Comparison of ENCODE assay signal across 8 mouse cellular contexts in the genomic region with DNA sequence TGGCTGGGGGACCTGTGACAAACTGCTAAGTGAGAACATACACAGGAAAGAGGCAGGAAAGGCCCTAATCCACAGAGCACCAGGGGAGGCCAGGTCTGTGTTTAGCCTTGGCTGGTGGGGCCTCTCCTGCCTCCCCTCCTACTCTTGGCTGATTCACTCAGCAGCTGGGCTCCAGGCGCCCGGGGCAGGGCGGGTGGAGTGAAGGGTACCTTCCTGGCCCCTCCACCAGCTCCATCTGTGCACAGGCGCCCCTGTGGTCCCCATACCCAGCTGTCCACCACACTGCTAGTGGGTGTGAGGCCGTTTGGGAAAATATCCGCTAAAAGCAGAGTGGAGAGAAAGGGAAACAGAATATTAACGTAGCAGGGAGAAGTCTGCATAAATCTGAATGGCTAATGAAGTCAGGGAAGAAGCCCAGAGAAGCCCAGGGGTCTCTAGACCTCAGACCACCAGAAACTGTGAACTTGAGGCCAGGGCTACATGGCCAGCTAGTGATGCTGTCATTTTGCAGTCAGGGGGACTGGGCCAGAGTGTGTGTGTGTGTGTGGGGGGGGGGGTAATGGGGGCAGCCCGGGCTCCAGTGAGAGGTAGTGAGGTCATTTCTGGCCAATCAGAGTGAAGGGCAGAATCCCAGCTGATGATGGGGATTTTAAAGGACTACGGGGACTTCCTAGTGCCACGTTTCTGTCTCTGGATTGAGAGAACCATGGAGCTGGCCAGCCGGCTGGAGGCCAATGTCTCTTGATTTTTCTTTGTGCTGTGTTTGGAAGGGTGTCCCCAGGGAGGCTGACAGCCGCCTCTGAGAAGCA.
DNase-seq lines count a peak whose midpoint lies in the region; ATAC-seq and TF ChIP-seq lines count a peak whose summit lies in the region.

No protein-coding gene starts in this region.

- H3K9me3 ChIP-seq in kidney, embryonic 14.5 days (ENCODE audit: control insufficient read depth, low read length), result no peaks in the 10 kb centered on the region
- H3K9me3 ChIP-seq in forebrain, embryonic 11.5 days (ENCODE audit: control insufficient read depth, low read length), result no peaks in the 10 kb centered on the region

- WGBS in kidney, embryonic 14.5 days, result 6% methylated on average over 12 of the region's 12 CpGs
- WGBS in forebrain, embryonic 11.5 days, result 18% methylated on average over 12 of the region's 12 CpGs

- no peaks in the 10 kb centered on the region for H3K27me3 ChIP-seq in kidney, embryonic 14.5 days (ENCODE audit: control insufficient read depth, insufficient read depth, low read length)
- no peaks in the 10 kb centered on the region for H3K27me3 ChIP-seq in Patski
- no peaks in the 10 kb centered on the region for H3K27me3 ChIP-seq in forebrain, embryonic 11.5 days (ENCODE audit: control insufficient read depth, insufficient read depth, low read length)

- in situ Hi-C loops in Patski (cut with MboI; ENCODE audit: low pct_unique_long_range_greater_than_20kb), result no loop called here

- H3K4me2 ChIP-seq in kidney, embryonic 14.5 days (replicated peaks; ENCODE audit: low read depth, low read length), result peak overlapping the region; percentile 12; the same call in 1 of the 2 replicates
- peak overlapping the region; percentile 20; the same call in 1 of the 2 replicates for H3K4me2 ChIP-seq in forebrain, embryonic 11.5 days (ENCODE audit: low read depth, low read length, severe bottlenecking)

- no peak overlapping the region for H3K9ac ChIP-seq in kidney, embryonic 14.5 days (ENCODE audit: low read depth, low read length)
- peak overlapping the region; percentile 43; the same call in 1 of the 2 replicates for H3K9ac ChIP-seq in forebrain, embryonic 11.5 days (ENCODE audit: low read length)

- intact Hi-C loops in heart, postnatal 10 days (cut with DNase I), result no loop called here

- CTCF ChIA-PET in Patski (lab: Charles Lee), result interaction anchor here (1.1 to 1.3 kb wide), 2 partner anchors 19 to 83 kb away, joined by 3 read pairs; no protein-coding TSS in a partner anchor

- no peak for DNase-seq in kidney, adult 9 months
- peak; percentile 41 for DNase-seq in Patski (ENCODE audit: low read depth, low spot score)
- peak; percentile 66 for DNase-seq in forebrain, embryonic 11.5 days (ENCODE audit: low spot score)
- peak; percentile 69 to 75 for DNase-seq in heart, postnatal 10 days
- DNase-seq in lung, postnatal 10 days, result peak; percentile 76
- DNase-seq in skeletal muscle tissue, adult 2 months (ENCODE audit: low read depth, low spot score), result peak; percentile 57
- no peak for DNase-seq in cerebellum, postnatal 36 days

- no peak overlapping the region for H3K4me3 ChIP-seq in kidney, embryonic 14.5 days (ENCODE audit: low read length)
- no peak overlapping the region for H3K4me3 ChIP-seq in forebrain, embryonic 11.5 days (ENCODE audit: low read depth, low read length)

- ATAC-seq in kidney, embryonic 14.5 days (ENCODE audit: low FRiP score, low TSS enrichment), result peak; percentile 74
- ATAC-seq in Patski, result peak; percentile 53
- ATAC-seq in forebrain, embryonic 11.5 days (replicated peaks; ENCODE audit: low FRiP score), result peak; percentile 86

- peaks cover 19% of the 10 kb centered on the region for H3K4me1 ChIP-seq in kidney, embryonic 14.5 days (ENCODE audit: control insufficient read depth, insufficient read depth, low read length)
- peaks cover 10% of the 10 kb centered on the region for H3K4me1 ChIP-seq in forebrain, embryonic 11.5 days (replicated peaks; ENCODE audit: control insufficient read depth, insufficient read depth, low read length)

- no peak for TF ChIP-seq CTCF in Patski (IDR thresholded peaks at IDR 0.05)

- peak overlapping the region; percentile 76 for H3K27ac ChIP-seq in kidney, embryonic 14.5 days (ENCODE audit: low read depth, low read length)
- peak overlapping the region; percentile 58; the same call in 1 of the 2 replicates for H3K27ac ChIP-seq in forebrain, embryonic 11.5 days (ENCODE audit: low read depth, low read length)

- no peaks in the 10 kb centered on the region for H3K36me3 ChIP-seq in kidney, embryonic 14.5 days (ENCODE audit: control insufficient read depth, insufficient read depth, low read length)
- H3K36me3 ChIP-seq in forebrain, embryonic 11.5 days (ENCODE audit: control insufficient read depth, insufficient read depth, low read length), result no peaks in the 10 kb centered on the region

- POLR2A ChIA-PET in Patski (lab: Charles Lee), result interaction anchor here (0.6 kb wide), 1 partner anchor 17 kb away, joined by 3 read pairs; no protein-coding TSS in a partner anchor

Comparison
In these comparisons a context has a peak if more than half of its experiments do, and no peak if none do; other contexts are left out.
1. DNase-seq: peak in Patski (single experiment), forebrain, embryonic 11.5 days (single experiment), heart, postnatal 10 days (2 of 2), lung, postnatal 10 days (single experiment) and skeletal muscle tissue, adult 2 months (single experiment); none in kidney, adult 9 months (single experiment) and cerebellum, postnatal 36 days (0 of 2).
2. Peak in every context shown above with its lines, with median percentiles within 50 percentile points of each other: ATAC-seq.